Mouse (Mus musculus) kidney, adult 2 months (tissue): ENCODE measurements around the gene Galntl6.

Experiments used
- CTCF ChIP-seq: fragments of 200-500 bp; conservative IDR thresholded peaks from 2 replicates; pipeline ENCODE4 v1.5.1; 2011; ENCODE audit warnings: low read depth, mild to moderate bottlenecking, control low read depth, low read length, moderate library complexity, mixed read lengths; ENCODE audit not compliant: insufficient read depth, insufficient read length
- POLR2A ChIP-seq: fragments of 200-500 bp; IDR thresholded peaks from one replicate; pipeline ENCODE4 v1.6.1; 2011; ENCODE audit warnings: low read depth, low read length, control low read depth

- TF ChIP-seq CTCF = no peak
- TF ChIP-seq POLR2A = no peak
Measured at GRCm38 (mm10) chr8:57779551-57779950, 1132.9 kb downstream of the Galntl6 start.
